Mouse (Mus musculus): ENCODE results near the gene Cfap52.
A peak's percentile ranks its signal among the peaks of the same experiment; 100 is the strongest.

Cfap52 gene

GRCm38 (mm10) chr11:67925000-67925399 is 40.5 kb downstream of the Cfap52 start:
- no peak for DNase-seq

- DNase-seq = no peak
Measured at GRCm38 (mm10) chr11:67923720-67924119, 41.7 kb downstream of the Cfap52 start.

- peak; percentile 85 for DNase-seq
Measured at GRCm38 (mm10) chr11:67922755-67923125, 42.7 kb downstream of the Cfap52 start.

- DNase-seq = peak; percentile 91 to 94
Measured at GRCm38 (mm10) chr11:67921827-67922754, 43.4 kb downstream of the Cfap52 start, which contains the start of gene Usp43. Gene Usp43, minus strand, starts transcription at chr11:67922153.

GRCm38 (mm10) chr11:67921091-67921826 is 44.2 kb downstream of the Cfap52 start:
- DNase-seq = peak; percentile 66 to 78

GRCm38 (mm10) chr11:67920226-67920960 is 45.1 kb downstream of the Cfap52 start:
- DNase-seq = no peak

GRCm38 (mm10) chr11:67919593-67919992 is 45.9 kb downstream of the Cfap52 start:
- no peak for DNase-seq

- no peak for DNase-seq
Measured at GRCm38 (mm10) chr11:67917126-67917525, 48.3 kb downstream of the Cfap52 start.

GRCm38 (mm10) chr11:67911074-67911473 is 54.4 kb downstream of the Cfap52 start:
- no peak for DNase-seq

- DNase-seq = no peak
Measured at GRCm38 (mm10) chr11:67903756-67904155, 61.7 kb downstream of the Cfap52 start.

GRCm38 (mm10) chr11:67897064-67897560 is 68.3 kb downstream of the Cfap52 start:
- peak; percentile 66 to 74 for DNase-seq

- no peak for DNase-seq
Measured at GRCm38 (mm10) chr11:67895641-67896040, 69.8 kb downstream of the Cfap52 start.

- DNase-seq = no peak
Measured at GRCm38 (mm10) chr11:67888521-67888920, 76.9 kb downstream of the Cfap52 start.

GRCm38 (mm10) chr11:67885921-67886320 is 79.5 kb downstream of the Cfap52 start:
- DNase-seq = no peak

All from lung, adult 18-20 months (tissue).